Mouse (Mus musculus) brain, embryonic 14.5 days (tissue): ENCODE data around the gene Vmn2r32.
"Not testable (repeated sequence)": the region's sequence is repeated elsewhere in the genome, so short reads cannot be mapped to it uniquely, and the experiment has no call there.

Source experiments
- CTCF ChIP-seq: fragments of 200-500 bp; IDR thresholded peaks from 2 replicates; pipeline ENCODE4 v1.5.1; 2012; ENCODE audit warnings: inconsistent platforms, mild to moderate bottlenecking, moderate library complexity, borderline replicate concordance; ENCODE audit not compliant: insufficient read depth, insufficient read length; ENCODE audit errors: extremely low read depth
- POLR2A ChIP-seq: fragments of 200-500 bp; IDR thresholded peaks from 2 replicates; pipeline ENCODE4 v1.6.1; 2012; ENCODE audit warnings: mild to moderate bottlenecking, inconsistent platforms, borderline replicate concordance; ENCODE audit not compliant: poor library complexity, insufficient read depth, insufficient read length, severe bottlenecking; ENCODE audit errors: extremely low read depth

DNA sequence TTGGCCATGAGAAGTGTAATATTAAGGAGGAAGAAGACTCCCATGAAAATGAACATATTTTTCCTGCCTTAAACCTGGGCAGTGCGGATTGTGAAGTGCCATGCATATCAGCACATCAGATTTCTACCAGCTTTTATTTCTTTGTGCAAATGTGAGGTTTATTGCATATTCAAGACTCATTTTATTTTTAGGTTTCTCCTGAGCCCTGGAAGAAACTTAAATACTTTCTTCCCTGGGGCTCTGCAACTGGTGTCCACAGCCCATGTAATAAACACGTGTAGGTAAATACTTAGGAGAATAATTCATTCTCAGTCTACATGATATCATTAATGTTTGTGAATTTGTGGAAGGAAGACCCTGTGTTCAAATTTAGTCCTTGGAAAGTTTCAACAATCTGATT, at the start of gene Vmn2r32:
- not testable (repeated sequence) for TF ChIP-seq CTCF, POLR2A
